Mouse (Mus musculus): ENCODE results near the gene Nprl2. TPM values are rescaled to one million over a fixed set of nuclear protein-coding genes. Genes with fewer than 3 reads are reported as not detected.

Nprl2 gene
- total and polyA plus RNA-seq, 3 experiments, result 23.2 to 30.2 TPM; not detected in 1

- Histone ChIP-seq H3K27me3 (ENCODE audit: control insufficient read depth in 1 of 2, insufficient read depth in 2 of 2, low read length in 2 of 2) (no peaks in the 10 kb centered on the region), H3K9ac (ENCODE audit: control insufficient read depth, low read depth, low read length, poor library complexity, severe bottlenecking) (no peak overlapping the region), H3K4me1 (ENCODE audit: control insufficient read depth in 1 of 2, insufficient read depth in 2 of 2, low read length in 2 of 2) (peaks cover 10 to 19% of the 10 kb centered on the region in 2 experiments; a peak in 3 of 4 replicates), H3K9me3 (replicated peaks; ENCODE audit: insufficient read depth, low read length) (no peaks in the 10 kb centered on the region), H3K4me3 (ENCODE audit: control insufficient read depth in 1 of 2, insufficient read depth in 1 of 2, low read depth in 2 of 2, low read length in 2 of 2) (no peak overlapping the region), H3K36me3 (ENCODE audit: control insufficient read depth in 1 of 2, insufficient read depth in 2 of 2, low read length in 2 of 2) (peaks cover 5 to 17% of the 10 kb centered on the region in 2 experiments; a peak in 3 of 4 replicates), H3K79me2 (ENCODE audit: control insufficient read depth, insufficient read depth, low read length, poor library complexity) (peaks cover 26% of the 10 kb centered on the region), H3K27ac (ENCODE audit: control insufficient read depth, low read depth, low read length) (no peak overlapping the region)
- no peak for DNase-seq (ENCODE audit: low read depth, low spot score)
- no peak for TF ChIP-seq MYC (IDR thresholded peaks at IDR 0.05; ENCODE audit: low read depth, low read length)
- TF ChIP-seq SIN3A (IDR thresholded peaks at IDR 0.05; ENCODE audit: low read length), result no peak
- no peak for TF ChIP-seq BHLHE40 (IDR thresholded peaks at IDR 0.05; ENCODE audit: borderline replicate concordance, low read depth, low read length)
- no peak for TF ChIP-seq USF1 (IDR thresholded peaks at IDR 0.05; ENCODE audit: low read depth, low read length)
- TF ChIP-seq EP300 (IDR thresholded peaks at IDR 0.05; ENCODE audit: low read depth in 1 of 2, low read length in 2 of 2), result no peak
- TF ChIP-seq ZMIZ1 (IDR thresholded peaks at IDR 0.05; ENCODE audit: low read depth, low read length), result no peak
- TF ChIP-seq CHD2 (IDR thresholded peaks at IDR 0.05; ENCODE audit: low read length), result no peak
- no peak for TF ChIP-seq UBTF (IDR thresholded peaks at IDR 0.05; ENCODE audit: borderline replicate concordance, insufficient read depth, low read depth, low read length)
- no peak for TF ChIP-seq GABPA (IDR thresholded peaks at IDR 0.05; ENCODE audit: low read depth, low read length)
- TF ChIP-seq NRF1 (IDR thresholded peaks at IDR 0.05; ENCODE audit: insufficient read depth, low read depth, low read length, poor library complexity, severe bottlenecking), result no peak
- TF ChIP-seq MEF2A (IDR thresholded peaks at IDR 0.05; ENCODE audit: extremely low read depth, insufficient replicate concordance, low read depth, low read length, poor library complexity, severe bottlenecking), result no peak
Observed at GRCm38 (mm10) chr9:107593101-107593976, 51.3 kb downstream of the Nprl2 start.

DNA sequence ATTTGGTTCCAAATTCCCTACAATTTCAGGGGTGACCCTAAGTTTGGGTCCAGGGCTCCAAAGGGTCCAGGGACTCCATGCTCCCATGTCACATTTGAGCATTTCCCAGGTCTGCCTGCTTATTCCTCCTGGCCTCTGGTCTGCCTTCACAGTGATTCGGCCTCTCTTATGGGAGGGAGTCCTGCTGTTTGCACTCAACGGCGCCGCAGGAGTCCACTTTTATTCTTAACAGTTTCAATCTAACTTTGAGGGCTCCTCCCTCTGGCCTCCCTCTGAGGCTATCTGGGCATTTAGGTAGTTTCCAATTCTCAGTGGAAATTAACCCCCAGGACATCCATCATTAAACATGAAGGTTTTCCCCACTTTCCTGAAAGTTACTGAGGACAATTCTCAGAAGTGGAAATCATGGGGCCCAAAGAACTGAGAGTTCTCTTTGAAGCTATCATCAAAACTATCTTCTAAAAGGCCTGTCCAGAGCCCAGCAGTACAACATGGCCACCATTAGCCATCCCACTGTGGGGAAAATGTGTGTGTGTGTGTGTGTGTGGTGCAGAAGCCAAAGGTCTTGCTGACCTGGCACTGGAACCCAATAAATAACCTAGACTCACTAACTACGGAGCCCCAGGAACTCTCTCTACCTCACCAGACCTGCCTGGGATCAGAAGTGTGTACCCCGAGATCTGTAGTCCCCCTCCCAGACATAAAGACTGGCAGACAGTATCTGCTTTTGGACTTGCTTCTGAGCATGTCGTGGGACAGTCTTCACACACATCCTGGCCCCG is 52.4 kb downstream of the Nprl2 start:
- no peak for DNase-seq (ENCODE audit: low read depth, low spot score)
- Histone ChIP-seq H3K4me3 (ENCODE audit: control insufficient read depth in 1 of 2, insufficient read depth in 1 of 2, low read depth in 2 of 2, low read length in 2 of 2) (no peak overlapping the region), H3K9ac (ENCODE audit: control insufficient read depth, low read depth, low read length, poor library complexity, severe bottlenecking) (no peak overlapping the region), H3K27ac (ENCODE audit: control insufficient read depth, low read depth, low read length) (no peak overlapping the region), H3K9me3 (replicated peaks; ENCODE audit: insufficient read depth, low read length) (no peaks in the 10 kb centered on the region), H3K4me1 (ENCODE audit: control insufficient read depth in 1 of 2, insufficient read depth in 2 of 2, low read length in 2 of 2) (peaks cover 7 to 15% of the 10 kb centered on the region in 2 experiments; a peak in 3 of 4 replicates), H3K27me3 (ENCODE audit: control insufficient read depth in 1 of 2, insufficient read depth in 2 of 2, low read length in 2 of 2) (no peaks in the 10 kb centered on the region), H3K36me3 (ENCODE audit: control insufficient read depth in 1 of 2, insufficient read depth in 2 of 2, low read length in 2 of 2) (peaks cover 5 to 12% of the 10 kb centered on the region in 2 experiments; a peak in 3 of 4 replicates), H3K79me2 (ENCODE audit: control insufficient read depth, insufficient read depth, low read length, poor library complexity) (peaks cover 16% of the 10 kb centered on the region)
- TF ChIP-seq CTCF (IDR thresholded peaks at IDR 0.05 in 2 of 3, conservative IDR thresholded peaks at IDR 0.05 in 1 of 3; ENCODE audit: control insufficient read depth in 1 of 3, insufficient read depth in 1 of 3, low read depth in 2 of 3, low read length in 3 of 3, poor library complexity in 1 of 3, severe bottlenecking in 1 of 3) (no peak), RAD21 (IDR thresholded peaks at IDR 0.05; ENCODE audit: low read depth, low read length) (no peak), EP300 (IDR thresholded peaks at IDR 0.05; ENCODE audit: low read depth in 1 of 2, low read length in 2 of 2) (no peak), JUND (IDR thresholded peaks at IDR 0.05; ENCODE audit: low read depth, low read length) (no peak), CHD1 (IDR thresholded peaks at IDR 0.05; ENCODE audit: low read depth, low read length) (no peak), POLR2A (IDR thresholded peaks at IDR 0.05; ENCODE audit: control insufficient read depth in 1 of 2, insufficient read depth in 1 of 2, low read depth in 1 of 2, low read length in 2 of 2, poor library complexity in 1 of 2) (peak in 1 of 2 experiments; percentile 32; a peak in 1 of 4 replicates)

Other genes with a start within 250 kb of the Nprl2 start
- 5.1 and 10.0 TPM in 2 replicates for gene Cish, start 246.2 kb upstream of the Nprl2 start, total RNA-seq (2012; rRNA removed)
- 10 to 100 TPM in 1 of 2 experiments, not detected in 1; 24.5 TPM for gene Cish, start 246.2 kb upstream of the Nprl2 start, polyA plus RNA-seq (2012; ENCODE audit: insufficient read depth in 1 of 2, insufficient read length in 2 of 2, low read depth in 1 of 2, low replicate concordance in 2 of 2, missing spikeins in 1 of 2)
- gene Hemk1, start 203.9 kb upstream of the Nprl2 start, total RNA-seq (2012; rRNA removed), result 7.5 TPM in 2 replicates
- gene Hemk1, start 203.9 kb upstream of the Nprl2 start, polyA plus RNA-seq (2012; ENCODE audit: insufficient read depth in 1 of 2, insufficient read length in 2 of 2, low read depth in 1 of 2, low replicate concordance in 2 of 2, missing spikeins in 1 of 2), result 10 to 100 TPM in 1 of 2 experiments, not detected in 1; 11.8 TPM
- 0.35 and 0.36 TPM in 2 replicates for gene 6430571L13Rik, start 201.6 kb upstream of the Nprl2 start, total RNA-seq (2012; rRNA removed)
- under 1 TPM in 1 of 2 experiments, not detected in 1; 0.35 TPM for gene 6430571L13Rik, start 201.6 kb upstream of the Nprl2 start, polyA plus RNA-seq (2012; ENCODE audit: insufficient read depth in 1 of 2, insufficient read length in 2 of 2, low read depth in 1 of 2, low replicate concordance in 2 of 2, missing spikeins in 1 of 2)
- 0.20 TPM in 1 of 2 replicates, not detected in the other for gene Cacna2d2, start 142.6 kb upstream of the Nprl2 start, total RNA-seq (2012; rRNA removed)
- gene Cacna2d2, start 142.6 kb upstream of the Nprl2 start, polyA plus RNA-seq (2012; ENCODE audit: insufficient read depth in 1 of 2, insufficient read length in 2 of 2, low read depth in 1 of 2, low replicate concordance in 2 of 2, missing spikeins in 1 of 2), result under 1 TPM in 1 of 2 experiments, not detected in 1; 0.67 TPM
- gene Tmem115, start 8.3 kb upstream of the Nprl2 start, total RNA-seq (2012; rRNA removed), result 26.0 and 34.6 TPM in 2 replicates
- 10 to 100 TPM in 1 of 2 experiments, not detected in 1; 39.3 TPM for gene Tmem115, start 8.3 kb upstream of the Nprl2 start, polyA plus RNA-seq (2012; ENCODE audit: insufficient read depth in 1 of 2, insufficient read length in 2 of 2, low read depth in 1 of 2, low replicate concordance in 2 of 2, missing spikeins in 1 of 2)
- 38.1 and 38.3 TPM in 2 replicates for gene Cyb561d2, start within 50 bp of the Nprl2 start, total RNA-seq (2012; rRNA removed)
- gene Cyb561d2, start within 50 bp of the Nprl2 start, polyA plus RNA-seq (2012; ENCODE audit: insufficient read depth in 1 of 2, insufficient read length in 2 of 2, low read depth in 1 of 2, low replicate concordance in 2 of 2, missing spikeins in 1 of 2), result 10 to 100 TPM in 1 of 2 experiments, not detected in 1; 37.8 TPM
- gene Zmynd10, start 5.1 kb downstream of the Nprl2 start, total RNA-seq (2012; rRNA removed), result 0.26 and 0.31 TPM in 2 replicates
- under 1 TPM in 1 of 2 experiments, not detected in 1; 0.85 TPM for gene Zmynd10, start 5.1 kb downstream of the Nprl2 start, polyA plus RNA-seq (2012; ENCODE audit: insufficient read depth in 1 of 2, insufficient read length in 2 of 2, low read depth in 1 of 2, low replicate concordance in 2 of 2, missing spikeins in 1 of 2)
- gene Rassf1, start 9.3 kb downstream of the Nprl2 start, total RNA-seq (2012; rRNA removed), result 40.6 and 48.0 TPM in 2 replicates
- gene Rassf1, start 9.3 kb downstream of the Nprl2 start, polyA plus RNA-seq (2012; ENCODE audit: insufficient read depth in 1 of 2, insufficient read length in 2 of 2, low read depth in 1 of 2, low replicate concordance in 2 of 2, missing spikeins in 1 of 2), result 10 to 100 TPM in 1 of 2 experiments, not detected in 1; 56.9 TPM
- 29.9 and 36.2 TPM in 2 replicates for gene Tusc2, start 21.0 kb downstream of the Nprl2 start, total RNA-seq (2012; rRNA removed)
- gene Tusc2, start 21.0 kb downstream of the Nprl2 start, polyA plus RNA-seq (2012; ENCODE audit: insufficient read depth in 1 of 2, insufficient read length in 2 of 2, low read depth in 1 of 2, low replicate concordance in 2 of 2, missing spikeins in 1 of 2), result 10 to 100 TPM in 1 of 2 experiments, not detected in 1; 48.9 TPM
- 24.8 and 32.0 TPM in 2 replicates for gene Hyal2, start 25.7 kb downstream of the Nprl2 start, total RNA-seq (2012; rRNA removed)
- gene Hyal2, start 25.7 kb downstream of the Nprl2 start, polyA plus RNA-seq (2012; ENCODE audit: insufficient read depth in 1 of 2, insufficient read length in 2 of 2, low read depth in 1 of 2, low replicate concordance in 2 of 2, missing spikeins in 1 of 2), result 10 to 100 TPM in 1 of 2 experiments, not detected in 1; 31.3 TPM
- 1.1 and 1.3 TPM in 2 replicates for gene Hyal1, start 34.7 kb downstream of the Nprl2 start, total RNA-seq (2012; rRNA removed)
- 1 to 10 TPM in 1 of 2 experiments, not detected in 1; 3.4 TPM for gene Hyal1, start 34.7 kb downstream of the Nprl2 start, polyA plus RNA-seq (2012; ENCODE audit: insufficient read depth in 1 of 2, insufficient read length in 2 of 2, low read depth in 1 of 2, low replicate concordance in 2 of 2, missing spikeins in 1 of 2)
- 14.3 and 15.1 TPM in 2 replicates for gene Naa80, start 36.7 kb downstream of the Nprl2 start, total RNA-seq (2012; rRNA removed)
- gene Naa80, start 36.7 kb downstream of the Nprl2 start, polyA plus RNA-seq (2012; ENCODE audit: insufficient read depth in 1 of 2, insufficient read length in 2 of 2, low read depth in 1 of 2, low replicate concordance in 2 of 2, missing spikeins in 1 of 2), result 10 to 100 TPM in 1 of 2 experiments, not detected in 1; 74.0 TPM
- gene Hyal3, start 38.6 kb downstream of the Nprl2 start, total RNA-seq (2012; rRNA removed), result 1.8 and 2.3 TPM in 2 replicates
- gene Hyal3, start 38.6 kb downstream of the Nprl2 start, polyA plus RNA-seq (2012; ENCODE audit: insufficient read depth in 1 of 2, insufficient read length in 2 of 2, low read depth in 1 of 2, low replicate concordance in 2 of 2, missing spikeins in 1 of 2), result 1 to 10 TPM in 1 of 2 experiments, not detected in 1; 6.8 TPM
- 136 and 147 TPM in 2 replicates for gene Ifrd2, start 45.4 kb downstream of the Nprl2 start, total RNA-seq (2012; rRNA removed)
- gene Ifrd2, start 45.4 kb downstream of the Nprl2 start, polyA plus RNA-seq (2012; ENCODE audit: insufficient read depth in 1 of 2, insufficient read length in 2 of 2, low read depth in 1 of 2, low replicate concordance in 2 of 2, missing spikeins in 1 of 2), result 100 to 1,000 TPM in 1 of 2 experiments, not detected in 1; 292 TPM
- gene Sema3b, start 67.0 kb downstream of the Nprl2 start, total RNA-seq (2012; rRNA removed), result 0.04 and 0.07 TPM in 2 replicates
- under 1 TPM in 1 of 2 experiments, not detected in 1; 0.21 TPM for gene Sema3b, start 67.0 kb downstream of the Nprl2 start, polyA plus RNA-seq (2012; ENCODE audit: insufficient read depth in 1 of 2, insufficient read length in 2 of 2, low read depth in 1 of 2, low replicate concordance in 2 of 2, missing spikeins in 1 of 2)
- 129 and 131 TPM in 2 replicates for gene Gnai2, start 93.1 kb downstream of the Nprl2 start, total RNA-seq (2012; rRNA removed)
- 100 to 1,000 TPM; 137 to 335 TPM for gene Gnai2, start 93.1 kb downstream of the Nprl2 start, polyA plus RNA-seq (2012; ENCODE audit: insufficient read depth in 1 of 2, insufficient read length in 2 of 2, low read depth in 1 of 2, low replicate concordance in 2 of 2, missing spikeins in 1 of 2)
- gene Slc38a3, start 127.3 kb downstream of the Nprl2 start, total RNA-seq (2012; rRNA removed), result not detected in 2 replicates
- not detected for gene Slc38a3, start 127.3 kb downstream of the Nprl2 start, polyA plus RNA-seq (2012; ENCODE audit: insufficient read depth in 1 of 2, insufficient read length in 2 of 2, low read depth in 1 of 2, low replicate concordance in 2 of 2, missing spikeins in 1 of 2)
- 0.27 TPM in 1 of 2 replicates, not detected in the other for gene Gnat1, start 137.5 kb downstream of the Nprl2 start, total RNA-seq (2012; rRNA removed)
- gene Gnat1, start 137.5 kb downstream of the Nprl2 start, polyA plus RNA-seq (2012; ENCODE audit: insufficient read depth in 1 of 2, insufficient read length in 2 of 2, low read depth in 1 of 2, low replicate concordance in 2 of 2, missing spikeins in 1 of 2), result 100 to 1,000 TPM in 1 of 2 experiments, not detected in 1; 326 TPM
- not detected in 2 replicates for gene Sema3f, start 168.2 kb downstream of the Nprl2 start, total RNA-seq (2012; rRNA removed)
- gene Sema3f, start 168.2 kb downstream of the Nprl2 start, polyA plus RNA-seq (2012; ENCODE audit: insufficient read depth in 1 of 2, insufficient read length in 2 of 2, low read depth in 1 of 2, low replicate concordance in 2 of 2, missing spikeins in 1 of 2), result not detected
- 80.2 and 87.6 TPM in 2 replicates for gene Rbm5, start 228.8 kb downstream of the Nprl2 start, total RNA-seq (2012; rRNA removed)
- 100 to 1,000 TPM; 125 to 143 TPM for gene Rbm5, start 228.8 kb downstream of the Nprl2 start, polyA plus RNA-seq (2012; ENCODE audit: insufficient read depth in 1 of 2, insufficient read length in 2 of 2, low read depth in 1 of 2, low replicate concordance in 2 of 2, missing spikeins in 1 of 2)

Measured in MEL (cell line).